ENCODE assay signal across 31 mouse cellular contexts in genomic region chr11:68857329-68857728, GRCm38 (mm10). TPM values are rescaled to one million over a fixed set of nuclear protein-coding genes. Genes with fewer than 3 reads are reported as not detected.
"Had no signal": no experiment of that assay in that cellular context is flagged by ENCODE, and none has a peak within 500 bp of the region (broad histone marks: within the 10 kb centered on the region; RNA-seq: fewer than 3 reads in every experiment).

No protein-coding gene starts in this region.

- H3K27ac ChIP-seq: heart, adult 2 months; heart, embryonic 13.5 days; heart, embryonic 15.5 days; hindbrain, embryonic 10.5 days; hindbrain, embryonic 12.5 days; hindbrain, embryonic 14.5 days; intestine, embryonic 15.5 days; layer of hippocampus, adult 2 months; left cerebral cortex, adult 2 months; limb, embryonic 10.5 days; limb, embryonic 12.5 days; liver, embryonic 13.5 days; liver, embryonic 15.5 days had no signal

- H3K36me3 ChIP-seq: heart, embryonic 13.5 days; heart, embryonic 15.5 days; hindbrain, embryonic 10.5 days; hindbrain, embryonic 12.5 days; intestine, embryonic 15.5 days; limb, embryonic 10.5 days; limb, embryonic 12.5 days; liver, embryonic 13.5 days; liver, embryonic 15.5 days had no signal

- H3K9me3 ChIP-seq: heart, embryonic 13.5 days; heart, embryonic 15.5 days; hindbrain, embryonic 10.5 days; hindbrain, embryonic 12.5 days; intestine, embryonic 15.5 days; limb, embryonic 10.5 days; limb, embryonic 12.5 days; liver, embryonic 13.5 days; liver, embryonic 15.5 days had no signal

- ATAC-seq: hindbrain, embryonic 16.5 days; inflammation-experienced regulatory T-cells, adult 6 months; intestine, embryonic 15.5 days; intestine, postnatal 0 days had no signal

- H3K4me2 ChIP-seq: heart, embryonic 11.5 days; heart, embryonic 13.5 days; heart, embryonic 15.5 days; hindbrain, embryonic 12.5 days; hindbrain, embryonic 14.5 days; intestine, embryonic 15.5 days; limb, embryonic 12.5 days; liver, embryonic 13.5 days; liver, embryonic 15.5 days had no signal

- DNase-seq: gastrocnemius, postnatal 14 days; gastrocnemius, postnatal 36 days; heart, adult 11 months; heart, adult 2 months; heart, postnatal 14 days; heart, postnatal 36 days; kidney, adult 18-20 months; kidney, postnatal 14 days; kidney, postnatal 36 days; liver; liver, embryonic 13.5 days had no signal

- H3K4me3 ChIP-seq: heart, adult 2 months; heart, embryonic 13.5 days; heart, embryonic 15.5 days; hindbrain, embryonic 10.5 days; hindbrain, embryonic 12.5 days; intestine, embryonic 15.5 days; layer of hippocampus, adult 2 months; left cerebral cortex, adult 2 months; limb, embryonic 10.5 days; limb, embryonic 12.5 days; liver, embryonic 13.5 days; liver, embryonic 15.5 days had no signal

- H3K27me3 ChIP-seq: heart, embryonic 13.5 days; heart, embryonic 15.5 days; intestine, embryonic 15.5 days; liver, embryonic 13.5 days had no signal

- H3K9ac ChIP-seq: heart, embryonic 13.5 days; heart, embryonic 15.5 days; hindbrain, embryonic 12.5 days; hindbrain, embryonic 14.5 days; intestine, embryonic 15.5 days; limb, embryonic 12.5 days; liver, embryonic 13.5 days; liver, embryonic 15.5 days had no signal

RNA-seq across cellular contexts. Expression of gene Rnf222, which starts 31.0 kb away (rescaled TPM):
- total RNA-seq: gastrocnemius, adult 18-20 months; gastrocnemius, postnatal 14 days; gastrocnemius, postnatal 36 days; heart, postnatal 36 days; layer of hippocampus, adult 2 months; layer of hippocampus, postnatal 10 days; layer of hippocampus, postnatal 25 days; left cerebral cortex, adult 2 months; left cerebral cortex, postnatal 14 days; left cerebral cortex, postnatal 36 days had no signal
- polyA plus RNA-seq: hindbrain, embryonic 12.5 days; hindbrain, embryonic 14.5 days; inflammation-experienced regulatory T-cells, adult 6 months had no signal
